Mouse (Mus musculus) cerebellum, adult 2 months (tissue): Measurements from ENCODE around the gene Zfp609. TPM values are rescaled to one million over a fixed set of nuclear protein-coding genes. Genes with fewer than 3 reads are reported as not detected.

Source experiments
- DNase-seq, 2 experiments: peaks; one replicate each; pipeline ENCODE4 v3.0.0; 2021
- H3K27ac ChIP-seq: fragments of 200-500 bp; 2 replicates; pipeline ENCODE4 v1.5.1; 2012; ENCODE audit warnings: low read length, control low read depth, inconsistent platforms; ENCODE audit not compliant: insufficient read depth
- H3K27me3 ChIP-seq: fragments of 200-500 bp; 2 replicates; pipeline ENCODE4 v1.6.1; 2012; ENCODE audit warnings: inconsistent platforms, mild to moderate bottlenecking, low read length, moderate library complexity; ENCODE audit not compliant: control insufficient read depth, insufficient read depth
- H3K4me1 ChIP-seq: fragments of 200-500 bp; 2 replicates; pipeline ENCODE4 v1.6.1; 2011; ENCODE audit warnings: low read length; ENCODE audit not compliant: control insufficient read depth, insufficient read depth
- H3K4me3 ChIP-seq: fragments of 200-500 bp; replicated peaks from 2 replicates; pipeline ENCODE3; 2011; ENCODE audit warnings: mild to moderate bottlenecking, low read depth, low read length, control low read depth; ENCODE audit not compliant: insufficient read depth
- CTCF ChIP-seq: fragments of 200-500 bp; IDR thresholded peaks from 2 replicates; pipeline ENCODE4 v1.5.1; 2011; ENCODE audit warnings: low read depth, mild to moderate bottlenecking, control low read depth, low read length, moderate library complexity, borderline replicate concordance; ENCODE audit not compliant: insufficient read depth
- POLR2A ChIP-seq: fragments of 200-500 bp; IDR thresholded peaks from 2 replicates; pipeline ENCODE4 v1.6.1; 2011; ENCODE audit warnings: low read length, control low read depth, borderline replicate concordance; ENCODE audit not compliant: insufficient read depth
- WGBS: fragments of 180-500 bp; shearing (Covaris S2); methylation state at CpG from one replicate; pipeline ENCODE4 v1.1.7; 2018; 5-methylcytosine and 5-hydroxymethylcytosine counted together
- polyA plus RNA-seq: library from polyadenylated mRNA; depleted of rRNA; stranded (reverse); fragments of >200 nt; gene quantifications from 2 replicates; pipeline ENCODE4 v1.2.3, GENCODE M21; 2012

Gene Zfp609
- polyA plus RNA-seq, 1 experiment, result 19.2 TPM

GRCm38 (mm10) chr9:65833640-65834039, 6.3 kb upstream of the Zfp609 start:
- Histone ChIP-seq H3K4me3 (no peak overlapping the region), H3K27ac (no peak overlapping the region), H3K4me1 (no peaks in the 10 kb centered on the region), H3K27me3 (no peaks in the 10 kb centered on the region)
- TF ChIP-seq POLR2A (no peak), CTCF (no peak)
- DNase-seq, result no peak

DNA sequence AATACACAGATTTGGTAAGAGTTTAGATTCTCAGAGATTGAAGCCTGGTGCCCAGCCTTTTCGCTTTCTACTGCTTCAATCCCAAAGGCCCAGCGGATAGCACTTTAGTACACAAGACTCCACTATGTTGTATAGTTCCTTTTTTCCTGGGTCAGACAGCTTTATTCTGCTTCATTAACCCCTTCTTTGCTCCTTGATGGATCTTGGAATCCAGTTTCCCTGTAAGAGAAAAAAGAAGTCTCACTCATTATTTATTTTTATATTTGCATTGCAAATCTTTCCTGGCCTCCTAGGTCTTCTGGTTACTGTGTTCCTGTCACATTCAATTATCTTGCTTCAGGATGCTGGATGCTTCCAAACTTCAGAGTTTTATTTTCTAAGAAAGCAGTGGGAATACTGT, 5.9 kb upstream of the Zfp609 start:
- Histone ChIP-seq H3K27ac (no peak overlapping the region), H3K4me1 (no peaks in the 10 kb centered on the region; the same call in 1 of the 2 replicates), H3K4me3 (no peak overlapping the region), H3K27me3 (no peaks in the 10 kb centered on the region)
- no peak for DNase-seq
- 68% methylated on average over 2 of the region's 2 CpGs for WGBS
- TF ChIP-seq CTCF (no peak), POLR2A (no peak)

GRCm38 (mm10) chr9:65832041-65832440, 4.7 kb upstream of the Zfp609 start:
- WGBS, result 25% methylated on average over 2 of the region's 2 CpGs
- no peak overlapping the region for H3K27ac ChIP-seq
- no peaks in the 10 kb centered on the region for H3K27me3 ChIP-seq
- no peak for TF ChIP-seq POLR2A
- TF ChIP-seq CTCF, result no peak
- no peak for DNase-seq
- no peak overlapping the region for H3K4me3 ChIP-seq
- H3K4me1 ChIP-seq, result no peaks in the 10 kb centered on the region; the same call in 1 of the 2 replicates

- 84% methylated on average over 4 of the region's 4 CpGs for WGBS
- H3K27me3 ChIP-seq, result no peaks in the 10 kb centered on the region
- no peak overlapping the region for H3K27ac ChIP-seq
- no peaks in the 10 kb centered on the region; the same call in 1 of the 2 replicates for H3K4me1 ChIP-seq
- TF ChIP-seq POLR2A (no peak), CTCF (no peak)
- no peak for DNase-seq
- H3K4me3 ChIP-seq, result no peak overlapping the region
Measured at GRCm38 (mm10) chr9:65831164-65831563, 3.8 kb upstream of the Zfp609 start.

DNA sequence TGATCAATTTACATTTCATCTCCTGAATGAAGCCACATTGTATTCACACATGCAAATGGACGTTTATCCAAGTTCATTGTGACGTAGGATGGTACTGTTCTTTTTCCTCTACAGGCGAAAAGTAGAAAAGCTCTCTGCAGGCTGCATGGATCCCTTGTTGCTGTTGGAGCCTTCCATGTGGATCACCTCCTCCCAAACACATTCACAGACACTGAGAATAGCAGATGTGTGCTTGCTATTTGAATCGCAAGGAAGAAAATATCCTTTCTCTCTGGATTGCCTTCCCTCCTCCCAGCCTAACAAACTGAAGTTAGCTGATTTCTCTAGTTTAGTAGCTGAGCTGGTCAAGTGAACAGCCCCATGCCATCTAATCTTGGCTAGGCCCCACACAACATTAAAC, 2.9 kb upstream of the Zfp609 start:
- H3K4me1 ChIP-seq, result no peaks in the 10 kb centered on the region; the same call in 1 of the 2 replicates
- no peak overlapping the region for H3K4me3 ChIP-seq
- WGBS, result 88% methylated on average over 4 of the region's 4 CpGs
- DNase-seq, result no peak
- H3K27me3 ChIP-seq, result no peaks in the 10 kb centered on the region
- TF ChIP-seq CTCF, result no peak
- no peak for TF ChIP-seq POLR2A
- no peak overlapping the region for H3K27ac ChIP-seq

DNA sequence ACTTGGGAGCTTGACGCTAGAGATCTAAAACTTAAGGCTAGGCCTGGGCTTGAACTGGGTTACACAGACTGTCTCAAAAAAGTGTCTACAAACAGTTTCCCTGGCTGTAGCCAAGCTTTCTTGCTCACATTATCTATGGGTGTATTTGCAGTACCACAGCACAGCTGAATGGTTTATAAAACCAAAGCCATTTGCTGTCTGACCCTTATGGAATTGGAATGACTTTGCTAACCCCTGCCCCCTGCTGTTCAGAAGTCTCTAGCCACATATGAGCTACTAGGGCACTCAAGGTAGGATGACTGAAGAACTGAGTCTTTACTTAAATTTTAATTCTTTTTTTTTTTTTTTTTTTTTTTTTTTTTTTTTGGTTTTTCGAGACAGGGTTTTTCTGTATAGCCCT, 2.0 kb upstream of the Zfp609 start:
- 98% methylated on average over 1 of the region's 2 CpGs for WGBS
- H3K4me3 ChIP-seq, result no peak overlapping the region
- no peaks in the 10 kb centered on the region for H3K27me3 ChIP-seq
- no peak for DNase-seq
- H3K4me1 ChIP-seq, result no peaks in the 10 kb centered on the region; the same call in 1 of the 2 replicates
- no peak overlapping the region for H3K27ac ChIP-seq
- TF ChIP-seq CTCF, result no peak
- TF ChIP-seq POLR2A, result no peak

- Histone ChIP-seq H3K27me3 (no peaks in the 10 kb centered on the region), H3K4me1 (peaks cover 7% of the 10 kb centered on the region), H3K4me3 (no peak overlapping the region), H3K27ac (no peak overlapping the region)
- DNase-seq, result no peak
- WGBS, result 57% methylated on average over 3 of the region's 3 CpGs
- TF ChIP-seq CTCF (no peak), POLR2A (no peak)
Measured at GRCm38 (mm10) chr9:65828511-65828910, 1.1 kb upstream of the Zfp609 start.

DNA sequence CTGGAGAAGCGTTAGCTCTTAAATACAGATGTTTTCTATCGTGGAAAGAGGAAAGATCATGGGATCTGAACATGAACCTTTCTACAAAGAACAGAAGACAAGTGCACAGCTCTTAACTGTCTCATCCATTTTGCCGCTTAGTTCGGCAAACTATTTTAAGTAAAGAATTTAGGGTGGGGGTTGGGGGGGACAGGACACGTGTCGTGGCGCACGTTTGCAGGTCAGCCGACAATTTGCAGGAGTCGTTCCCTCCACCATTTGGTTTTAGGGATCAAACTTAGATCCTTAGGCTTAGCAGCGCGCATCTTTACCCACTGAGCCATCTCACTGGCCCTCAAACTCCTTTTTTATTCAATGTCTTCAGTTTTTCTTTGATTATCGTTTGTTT, 646 bp upstream of the Zfp609 start:
- no peak for DNase-seq
- H3K4me1 ChIP-seq, result peaks cover 7% of the 10 kb centered on the region
- H3K27ac ChIP-seq, result no peak overlapping the region
- no peaks in the 10 kb centered on the region for H3K27me3 ChIP-seq
- 2% methylated on average over 13 of the region's 13 CpGs for WGBS
- no peak for TF ChIP-seq CTCF
- no peak for TF ChIP-seq POLR2A
- peak overlapping the region; percentile 64 for H3K4me3 ChIP-seq
